Mouse (Mus musculus) midbrain, postnatal 0 days (tissue): Measurements from ENCODE around the gene Mgll. TPM values are rescaled to one million over a fixed set of nuclear protein-coding genes. Genes with fewer than 3 reads are reported as not detected.
A peak's percentile ranks its signal among the peaks of the same experiment; 100 is the strongest.

ENCODE experiments used
- ATAC-seq: fragments of 200-750 bp; cut with Nextera tagmentation; 2 replicates; pipeline ENCODE4 v1.8.0; 2017; ENCODE audit warnings: moderate number of reproducible peaks, mild to moderate bottlenecking, moderate TSS enrichment, moderate library complexity; ENCODE audit not compliant: low FRiP score
- DNase-seq: peaks from one replicate; pipeline ENCODE4 v3.0.0-alpha.2; 2015; ENCODE audit warnings: low spot score
- H3K27ac ChIP-seq: fragments of 300-500 bp; sonication (generic); 2 replicates; pipeline ENCODE4 v1.5.1; 2014; ENCODE audit warnings: low read depth, mild to moderate bottlenecking, low read length, mixed read lengths
- H3K27me3 ChIP-seq: fragments of 300-500 bp; sonication (generic); 2 replicates; pipeline ENCODE4 v1.6.1; 2014; ENCODE audit warnings: low read length, control low read depth, mixed read lengths; ENCODE audit not compliant: insufficient read depth
- H3K36me3 ChIP-seq: fragments of 300-500 bp; sonication (generic); 2 replicates; pipeline ENCODE4 v1.6.1; 2014; ENCODE audit warnings: low read length, control low read depth, mixed read lengths; ENCODE audit not compliant: insufficient read depth
- H3K4me1 ChIP-seq: fragments of 300-500 bp; sonication (generic); 2 replicates; pipeline ENCODE4 v1.6.1; 2014; ENCODE audit warnings: mild to moderate bottlenecking, control low read depth, antibody characterized with exemption, low read length, mixed read lengths; ENCODE audit not compliant: insufficient read depth
- H3K4me2 ChIP-seq: fragments of 300-500 bp; sonication (generic); 2 replicates; pipeline ENCODE4 v1.6.1; 2014; ENCODE audit warnings: low read depth, mild to moderate bottlenecking, low read length, mixed read lengths; ENCODE audit not compliant: poor library complexity, severe bottlenecking
- H3K4me3 ChIP-seq: fragments of 300-500 bp; sonication (generic); 2 replicates; pipeline ENCODE4 v1.5.1; 2014; ENCODE audit warnings: low read depth, mild to moderate bottlenecking, low read length, moderate library complexity
- H3K9ac ChIP-seq: fragments of 300-500 bp; sonication (generic); replicated peaks from 2 replicates; pipeline ENCODE4 v1.6.1; 2014; ENCODE audit warnings: mild to moderate bottlenecking, low read length, moderate library complexity, mixed read lengths; ENCODE audit not compliant: poor library complexity, severe bottlenecking
- H3K9me3 ChIP-seq: fragments of 300-500 bp; sonication (generic); 2 replicates; pipeline ENCODE4 v1.6.1; 2016; ENCODE audit warnings: low read length, control low read depth
- CTCF ChIP-seq: IDR thresholded peaks from 2 replicates; pipeline ENCODE4 v1.5.1; 2016; ENCODE audit warnings: antibody characterized with exemption, mild to moderate bottlenecking
- WGBS: fragments of 180-500 bp; shearing (Covaris S2); extraction: QIAGEN DNeasy Blood & Tissue Kit; methylation state at CpG from one replicate; pipeline ENCODE4 v1.1.7; 2014; 5-methylcytosine and 5-hydroxymethylcytosine counted together
- polyA plus RNA-seq: library from polyadenylated mRNA; unstranded; fragments of >200 nt; fragmentation: Nextera tagmentation; extraction: Ambion mirVana; gene quantifications from 2 replicates; pipeline ENCODE4 v1.2.1, GENCODE M21; 2015
- total RNA-seq: library from RNA; depleted of rRNA; stranded (reverse); fragments of >200 nt; gene quantifications from 2 replicates; pipeline ENCODE4 v1.2.3, GENCODE M21; 2014

The Mgll gene
- total and polyA plus RNA-seq, 2 experiments from 2014 or later = 50.6 to 62.3 TPM

DNA sequence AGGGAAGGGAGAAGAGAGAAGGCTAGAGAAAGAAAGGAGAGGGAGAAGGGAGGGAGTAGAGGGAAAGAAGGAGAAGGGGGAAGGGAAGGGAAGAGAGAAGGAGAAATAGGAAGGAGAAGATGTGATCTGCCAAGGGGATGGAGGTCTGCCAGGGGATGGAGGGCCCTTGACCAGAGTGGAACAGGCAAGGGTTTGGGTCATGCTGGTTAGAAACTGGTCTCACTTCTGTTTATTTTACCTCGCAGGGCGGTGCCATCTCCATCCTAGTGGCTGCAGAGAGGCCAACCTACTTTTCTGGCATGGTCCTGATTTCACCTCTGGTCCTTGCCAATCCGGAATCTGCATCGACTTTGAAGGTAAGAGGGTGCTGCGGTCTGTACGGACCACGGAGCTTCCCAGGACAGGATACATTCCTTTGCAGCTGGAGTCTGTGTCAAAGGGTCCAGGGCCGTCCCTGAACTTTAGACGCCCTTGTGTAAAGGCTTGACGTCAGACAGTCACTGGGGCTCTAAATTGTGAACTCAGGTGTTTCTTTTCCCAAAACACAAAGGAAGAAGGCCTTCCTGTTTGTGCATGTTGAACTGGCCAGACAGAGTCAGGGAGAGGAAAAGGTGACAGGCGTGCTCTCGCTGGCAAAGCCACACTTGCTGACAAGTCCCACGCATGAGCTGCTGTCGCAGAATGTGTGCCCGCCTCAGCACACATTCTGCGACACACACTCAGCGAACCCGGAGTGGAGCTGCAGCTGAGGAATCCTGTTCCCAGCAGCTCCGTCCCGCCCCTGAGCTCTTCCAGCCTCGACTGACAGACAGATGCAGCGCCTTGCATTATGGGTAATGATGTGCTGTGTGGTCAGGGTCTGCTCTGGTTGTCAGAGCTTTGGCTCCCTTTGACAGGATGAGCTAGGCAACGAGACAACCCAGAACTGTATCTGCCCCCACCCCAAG, 85.2 kb downstream of the Mgll start:
- 71% methylated on average over 23 of the region's 23 CpGs for WGBS
- Histone ChIP-seq H3K4me1 (no peaks in the 10 kb centered on the region), H3K27me3 (no peaks in the 10 kb centered on the region), H3K4me2 (no peak overlapping the region), H3K36me3 (0 out of 2 replicates have a peak, but pooled peaks cover 4% of the 10 kb centered on the region), H3K4me3 (no peak overlapping the region), H3K27ac (no peak overlapping the region), H3K9me3 (no peaks in the 10 kb centered on the region), H3K9ac (no peak overlapping the region)
- TF ChIP-seq CTCF = no peak
- ATAC-seq = no peak
- DNase-seq = no peak

GRCm38 (mm10) chr6:88810291-88810690, 86.1 kb downstream of the Mgll start:
- H3K9ac ChIP-seq = no peak overlapping the region
- no peak overlapping the region for H3K27ac ChIP-seq
- ATAC-seq (no peak), DNase-seq (no peak)
- no peak for TF ChIP-seq CTCF
- H3K4me1 ChIP-seq = no peaks in the 10 kb centered on the region
- WGBS = 68% methylated on average over 3 of the region's 3 CpGs
- no peak overlapping the region for H3K4me2 ChIP-seq
- H3K27me3 ChIP-seq = no peaks in the 10 kb centered on the region
- no peak overlapping the region for H3K4me3 ChIP-seq
- no peaks in the 10 kb centered on the region for H3K9me3 ChIP-seq
- 0 out of 2 replicates have a peak, but pooled peaks cover 4% of the 10 kb centered on the region for H3K36me3 ChIP-seq

GRCm38 (mm10) chr6:88811396-88811795, 87.2 kb downstream of the Mgll start:
- ATAC-seq (no peak), DNase-seq (no peak)
- Histone ChIP-seq H3K9me3 (no peaks in the 10 kb centered on the region), H3K27ac (no peak overlapping the region), H3K4me1 (no peaks in the 10 kb centered on the region), H3K4me2 (no peak overlapping the region), H3K36me3 (0 out of 2 replicates have a peak, but pooled peaks cover 4% of the 10 kb centered on the region), H3K9ac (no peak overlapping the region), H3K27me3 (no peaks in the 10 kb centered on the region), H3K4me3 (no peak overlapping the region)
- 53% methylated on average over 7 of the region's 7 CpGs for WGBS
- no peak for TF ChIP-seq CTCF

GRCm38 (mm10) chr6:88811880-88812400, 87.7 kb downstream of the Mgll start:
- Histone ChIP-seq H3K36me3 (0 out of 2 replicates have a peak, but pooled peaks cover 4% of the 10 kb centered on the region), H3K9ac (no peak overlapping the region), H3K4me3 (no peak overlapping the region), H3K4me1 (no peaks in the 10 kb centered on the region), H3K4me2 (no peak overlapping the region), H3K27me3 (no peaks in the 10 kb centered on the region), H3K27ac (no peak overlapping the region), H3K9me3 (no peaks in the 10 kb centered on the region)
- 73% methylated on average over 7 of the region's 7 CpGs for WGBS
- no peak for DNase-seq
- ATAC-seq = no peak
- TF ChIP-seq CTCF = no peak

DNA sequence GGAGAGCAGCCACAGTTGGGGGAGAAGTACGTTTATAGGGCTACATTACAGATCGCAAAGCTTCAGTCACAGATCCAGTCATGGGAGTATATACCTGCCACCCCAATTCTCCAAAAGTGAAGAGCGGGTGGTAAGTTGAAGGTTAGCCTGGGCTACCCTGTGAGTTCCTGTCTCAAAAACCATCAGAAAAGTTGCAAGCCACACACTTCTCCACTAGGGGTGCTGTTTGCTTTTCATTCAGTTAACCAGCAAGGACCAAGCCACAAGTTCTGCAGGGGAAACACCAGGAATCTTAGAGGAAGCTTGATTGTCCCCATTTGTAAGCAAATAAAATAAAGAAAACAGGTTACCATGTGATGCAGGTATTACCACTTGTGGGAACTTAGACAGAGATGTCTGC, 88.7 kb downstream of the Mgll start:
- peak; percentile 80 for TF ChIP-seq CTCF
- Histone ChIP-seq H3K36me3 (0 out of 2 replicates have a peak, but pooled peaks cover 4% of the 10 kb centered on the region), H3K4me2 (no peak overlapping the region), H3K9me3 (no peaks in the 10 kb centered on the region), H3K4me1 (no peaks in the 10 kb centered on the region), H3K27ac (no peak overlapping the region), H3K27me3 (no peaks in the 10 kb centered on the region), H3K9ac (no peak overlapping the region), H3K4me3 (no peak overlapping the region)
- DNase-seq (peak; percentile 68), ATAC-seq (no peak)
- WGBS = 73% methylated on average over 3 of the region's 3 CpGs

DNA sequence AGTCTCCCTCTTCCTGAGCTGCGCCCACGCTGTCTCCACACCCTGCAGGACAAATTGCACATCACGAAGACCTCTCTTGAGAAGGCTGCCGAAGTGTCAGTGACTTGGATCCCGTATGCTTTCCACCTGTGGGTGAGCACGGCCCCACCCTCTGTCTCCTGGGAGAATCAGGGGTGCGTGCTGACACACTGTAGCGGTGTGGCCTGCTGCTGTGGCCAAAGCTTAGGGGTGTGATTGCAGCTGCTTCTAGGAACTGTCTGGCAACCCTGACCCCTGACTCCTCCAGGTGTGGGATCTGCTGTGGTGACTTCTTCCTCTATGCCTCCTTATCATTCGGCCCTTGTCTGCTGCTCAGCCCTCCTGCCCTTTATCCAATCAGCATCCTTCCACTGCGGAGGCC, 89.6 kb downstream of the Mgll start:
- H3K4me1 ChIP-seq = no peaks in the 10 kb centered on the region
- 0 out of 2 replicates have a peak, but pooled peaks cover 4% of the 10 kb centered on the region for H3K36me3 ChIP-seq
- no peak overlapping the region for H3K4me2 ChIP-seq
- WGBS = 88% methylated on average over 10 of the region's 10 CpGs
- no peak overlapping the region for H3K27ac ChIP-seq
- ATAC-seq = no peak
- no peak for TF ChIP-seq CTCF
- no peak for DNase-seq
- H3K9ac ChIP-seq = no peak overlapping the region
- H3K27me3 ChIP-seq = no peaks in the 10 kb centered on the region
- H3K9me3 ChIP-seq = no peaks in the 10 kb centered on the region
- H3K4me3 ChIP-seq = no peak overlapping the region
